ENCODE assay signal across 8 mouse cellular contexts in the genomic region with DNA sequence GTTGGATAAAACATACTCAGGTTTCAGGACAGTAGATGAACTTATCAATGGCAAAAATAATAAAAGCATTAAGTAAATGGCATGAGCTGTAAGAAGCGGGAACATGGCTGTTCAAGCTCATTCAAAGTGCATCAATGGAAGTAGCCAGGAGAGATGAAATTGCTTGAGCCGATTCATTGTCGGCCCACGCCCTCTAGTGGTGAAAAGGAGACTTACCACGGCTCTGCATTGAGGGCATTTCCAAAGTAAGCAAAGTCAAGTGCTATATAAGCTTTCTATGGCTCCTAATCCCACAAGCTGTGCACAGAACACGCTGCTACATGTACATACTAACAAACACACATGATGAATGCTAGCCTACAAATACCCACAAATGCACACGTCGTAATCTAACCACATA. TPM values are rescaled to one million over a fixed set of nuclear protein-coding genes. Genes with fewer than 3 reads are reported as not detected.
DNase-seq lines count a peak whose midpoint lies in the region; ATAC-seq and TF ChIP-seq lines count a peak whose summit lies in the region.

No protein-coding gene starts in this region.

- no peak overlapping the region for H3K4me3 ChIP-seq in embryonic facial prominence, embryonic 10.5 days
- no peak overlapping the region for H3K4me3 ChIP-seq in heart, postnatal 0 days (ENCODE audit: low read depth, low read length)
- H3K4me3 ChIP-seq in lung, embryonic 16.5 days (ENCODE audit: low read length) = no peak overlapping the region
- H3K4me3 ChIP-seq in thymus, adult 2 months (ENCODE audit: control insufficient read depth, insufficient read depth, low read length) = no peak overlapping the region

- H3K4me2 ChIP-seq in heart, postnatal 0 days (ENCODE audit: low read depth, low read length) = no peak overlapping the region
- H3K4me2 ChIP-seq in lung, embryonic 16.5 days (ENCODE audit: low read depth, low read length) = no peak overlapping the region

- peak; percentile 60; the same call in 1 of the 2 replicates for ATAC-seq in heart, postnatal 0 days (ENCODE audit: insufficient read depth, low read depth)
- peak; percentile 62; the same call in 1 of the 2 replicates for ATAC-seq in lung, embryonic 16.5 days (ENCODE audit: low read depth)

- WGBS in embryonic facial prominence, embryonic 10.5 days = 21% methylated on average over 8 of the region's 8 CpGs
- whole genome bisulfite sequencing in heart, postnatal 0 days = 17% methylated on average over 8 of the region's 8 CpGs
- 14% methylated on average over 8 of the region's 8 CpGs for WGBS in large intestine, adult 2 months
- 14% methylated on average over 8 of the region's 8 CpGs for WGBS in lung, embryonic 16.5 days
- WGBS in thymus, adult 2 months = 18% methylated on average over 8 of the region's 8 CpGs

- no peaks in the 10 kb centered on the region for H3K9me3 ChIP-seq in embryonic facial prominence, embryonic 10.5 days
- H3K9me3 ChIP-seq in heart, postnatal 0 days (replicated peaks; ENCODE audit: control insufficient read depth, low read length) = no peaks in the 10 kb centered on the region
- H3K9me3 ChIP-seq in lung, embryonic 16.5 days (ENCODE audit: control insufficient read depth, low read length) = no peaks in the 10 kb centered on the region

- peak; percentile 83 for DNase-seq in CD4-positive, CD25-positive, alpha-beta regulatory T cell, adult 2 months (ENCODE audit: low read depth, low spot score)
- peak; percentile 59 for DNase-seq in adrenal gland, postnatal 25 days
- peak; percentile 78 for DNase-seq in embryonic facial prominence, embryonic 10.5 days (ENCODE audit: low spot score)
- peak; percentile 83 for DNase-seq in heart, postnatal 0 days (ENCODE audit: low spot score)
- DNase-seq in large intestine, adult 2 months (ENCODE audit: low read depth, low spot score) = peak; percentile 33
- peak; percentile 42 for DNase-seq in ovary, postnatal 10 days (ENCODE audit: low spot score)
- DNase-seq in thymus, adult 2 months = peak; percentile 64

- H3K4me1 ChIP-seq in embryonic facial prominence, embryonic 10.5 days = peaks cover 17% of the 10 kb centered on the region
- 0 out of 2 replicates have a peak, but pooled peaks cover 6% of the 10 kb centered on the region for H3K4me1 ChIP-seq in heart, postnatal 0 days (ENCODE audit: control insufficient read depth, insufficient read depth)
- H3K4me1 ChIP-seq in lung, embryonic 16.5 days (replicated peaks; ENCODE audit: control insufficient read depth, insufficient read depth, low read length) = no peaks in the 10 kb centered on the region
- H3K4me1 ChIP-seq in thymus, adult 2 months (replicated peaks; ENCODE audit: control insufficient read depth, insufficient read depth, low read length) = no peaks in the 10 kb centered on the region

- H3K9ac ChIP-seq in heart, postnatal 0 days (replicated peaks; ENCODE audit: low read depth, low read length) = no peak overlapping the region
- H3K9ac ChIP-seq in lung, embryonic 16.5 days (ENCODE audit: low read length) = no peak overlapping the region

- TF ChIP-seq CTCF in heart, postnatal 0 days (IDR thresholded peaks at IDR 0.05; ENCODE audit: low read depth) = peak; percentile 93
- TF ChIP-seq CTCF in thymus, adult 2 months (IDR thresholded peaks at IDR 0.05; ENCODE audit: borderline replicate concordance, control insufficient read depth, extremely low read depth, insufficient read depth, low read length, poor library complexity) = no peak

- H3K27ac ChIP-seq in embryonic facial prominence, embryonic 10.5 days (replicated peaks) = no peak overlapping the region
- no peak overlapping the region for H3K27ac ChIP-seq in heart, postnatal 0 days (ENCODE audit: low read depth)
- H3K27ac ChIP-seq in lung, embryonic 16.5 days (ENCODE audit: low read length) = no peak overlapping the region
- H3K27ac ChIP-seq in thymus, adult 2 months (ENCODE audit: control insufficient read depth, insufficient read depth, low read length) = no peak overlapping the region

- no peak for TF ChIP-seq POLR2A in thymus, adult 2 months (IDR thresholded peaks at IDR 0.05; ENCODE audit: control insufficient read depth, extremely low read depth, insufficient read depth, low read length, poor library complexity)

- no peak for TF ChIP-seq EP300 in heart, postnatal 0 days (IDR thresholded peaks at IDR 0.05; ENCODE audit: low read depth)

- no peaks in the 10 kb centered on the region for H3K36me3 ChIP-seq in embryonic facial prominence, embryonic 10.5 days (replicated peaks)
- H3K36me3 ChIP-seq in heart, postnatal 0 days (replicated peaks; ENCODE audit: control insufficient read depth, insufficient read depth, low read length) = no peaks in the 10 kb centered on the region
- H3K36me3 ChIP-seq in lung, embryonic 16.5 days (ENCODE audit: control insufficient read depth, insufficient read depth, low read length) = no peaks in the 10 kb centered on the region
- no peaks in the 10 kb centered on the region for H3K36me3 ChIP-seq in thymus, adult 2 months (ENCODE audit: control insufficient read depth, insufficient read depth, low read length)

- H3K27me3 ChIP-seq in embryonic facial prominence, embryonic 10.5 days (replicated peaks; ENCODE audit: low read depth, poor library complexity, severe bottlenecking) = 0 out of 2 replicates have a peak, but pooled peaks cover 3% of the 10 kb centered on the region
- H3K27me3 ChIP-seq in heart, postnatal 0 days (ENCODE audit: control insufficient read depth, insufficient read depth, low read length) = no peaks in the 10 kb centered on the region
- no peaks in the 10 kb centered on the region for H3K27me3 ChIP-seq in lung, embryonic 16.5 days (ENCODE audit: control insufficient read depth, insufficient read depth, low read depth, low read length)
- no peaks in the 10 kb centered on the region for H3K27me3 ChIP-seq in thymus, adult 2 months (ENCODE audit: control insufficient read depth, insufficient read depth, low read length)

RNA-seq across cellular contexts. Expression of a gene that starts 53.6 kb away (rescaled TPM):
- total RNA-seq in adrenal gland, postnatal 25 days (2021) = 2.0 and 2.1 TPM in 2 replicates
- polyA plus RNA-seq in embryonic facial prominence, embryonic 10.5 days (2016; fragmentation: Nextera tagmentation; extraction: Ambion mirVana) = 2.1 and 2.2 TPM in 2 replicates
- 0.46 TPM in 1 of 2 replicates, not detected in the other for total RNA-seq in heart, postnatal 0 days (2014; rRNA removed; ENCODE audit: low replicate concordance)
- 0.34 and 0.37 TPM in 2 replicates for polyA plus RNA-seq in heart, postnatal 0 days (2015; fragmentation: Nextera tagmentation; extraction: Ambion mirVana)
- 0.15 and 0.27 TPM in 2 replicates for polyA plus RNA-seq in large intestine, adult 2 months (2012; rRNA removed)
- polyA plus RNA-seq in lung, embryonic 16.5 days (2015; fragmentation: Nextera tagmentation; extraction: Ambion mirVana) = 0.83 and 0.98 TPM in 2 replicates
- polyA plus RNA-seq in thymus, adult 2 months (2012; rRNA removed) = 1.00 and 1.3 TPM in 2 replicates

Comparison
In these comparisons a context has a peak if more than half of its experiments do, and no peak if none do; other contexts are left out.
1. DNase-seq: peak in every context shown above with its lines; median percentile 83 in CD4-positive, CD25-positive, alpha-beta regulatory T cell, adult 2 months; 83 in heart, postnatal 0 days; 78 in embryonic facial prominence, embryonic 10.5 days; 64 in thymus, adult 2 months; 59 in adrenal gland, postnatal 25 days; 42 in ovary, postnatal 10 days; 33 in large intestine, adult 2 months.